Mouse (Mus musculus): ENCODE data around the gene Ier3. TPM values are rescaled to one million over a fixed set of nuclear protein-coding genes. Genes with fewer than 3 reads are reported as not detected.
A peak's percentile ranks its signal among the peaks of the same experiment; 100 is the strongest.
"Not testable (repeated sequence)": the region's sequence is repeated elsewhere in the genome, so short reads cannot be mapped to it uniquely, and the experiment has no call there.

Gene Ier3
- total RNA-seq, 2 experiments from 2014 or later, result 4.6 to 5.4 TPM

GRCm38 (mm10) chr17:35833239-35833751, 11.8 kb downstream of the Ier3 start:
- no peak for DNase-seq
- intact Hi-C loops (cut with DNase I; ENCODE audit: low total_unique reads), result no loop called here

- intact Hi-C loops (cut with DNase I; ENCODE audit: low total_unique reads), result loop anchor here (2.0 kb wide), 1 partner anchor 39 kb away; no protein-coding TSS in a partner anchor
- no peak for DNase-seq
Observed at GRCm38 (mm10) chr17:35833894-35834293, 12.4 kb downstream of the Ier3 start.

DNA sequence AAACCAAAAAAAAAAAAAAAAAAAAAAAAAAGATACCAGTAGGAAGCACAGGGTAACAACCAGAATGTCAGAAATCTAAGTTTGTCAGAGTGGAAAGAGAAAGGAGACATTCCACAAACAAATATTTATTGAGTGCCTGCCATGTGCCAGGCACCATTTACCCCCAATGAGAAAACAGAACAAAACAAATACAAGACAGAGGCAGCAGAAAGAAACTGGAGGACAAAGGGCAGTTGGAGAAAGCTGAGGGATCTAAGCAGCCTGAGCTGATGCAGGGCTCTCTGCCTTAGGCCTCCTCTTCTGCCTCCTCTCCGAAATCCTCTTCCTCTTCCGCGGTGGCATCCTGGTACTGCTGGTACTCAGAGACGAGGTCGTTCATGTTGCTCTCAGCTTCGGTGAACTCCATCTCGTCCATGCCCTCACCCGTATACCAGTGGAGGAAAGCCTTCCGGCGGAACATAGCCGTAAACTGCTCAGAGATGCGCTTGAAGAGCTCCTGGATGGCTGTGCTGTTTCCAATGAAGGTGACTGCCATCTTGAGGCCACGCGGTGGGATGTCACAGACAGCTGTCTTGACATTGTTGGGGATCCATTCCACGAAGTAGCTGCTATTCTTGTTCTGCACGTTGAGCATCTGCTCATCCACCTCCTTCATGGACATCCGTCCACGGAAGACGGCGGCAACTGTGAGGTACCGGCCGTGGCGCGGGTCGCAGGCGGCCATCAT, 13.4 kb downstream of the Ier3 start:
- intact Hi-C loops (cut with DNase I; ENCODE audit: low total_unique reads), result loop anchor here (2.0 kb wide), 1 partner anchor 38 kb away; no protein-coding TSS in a partner anchor
- DNase-seq, result no peak

DNA sequence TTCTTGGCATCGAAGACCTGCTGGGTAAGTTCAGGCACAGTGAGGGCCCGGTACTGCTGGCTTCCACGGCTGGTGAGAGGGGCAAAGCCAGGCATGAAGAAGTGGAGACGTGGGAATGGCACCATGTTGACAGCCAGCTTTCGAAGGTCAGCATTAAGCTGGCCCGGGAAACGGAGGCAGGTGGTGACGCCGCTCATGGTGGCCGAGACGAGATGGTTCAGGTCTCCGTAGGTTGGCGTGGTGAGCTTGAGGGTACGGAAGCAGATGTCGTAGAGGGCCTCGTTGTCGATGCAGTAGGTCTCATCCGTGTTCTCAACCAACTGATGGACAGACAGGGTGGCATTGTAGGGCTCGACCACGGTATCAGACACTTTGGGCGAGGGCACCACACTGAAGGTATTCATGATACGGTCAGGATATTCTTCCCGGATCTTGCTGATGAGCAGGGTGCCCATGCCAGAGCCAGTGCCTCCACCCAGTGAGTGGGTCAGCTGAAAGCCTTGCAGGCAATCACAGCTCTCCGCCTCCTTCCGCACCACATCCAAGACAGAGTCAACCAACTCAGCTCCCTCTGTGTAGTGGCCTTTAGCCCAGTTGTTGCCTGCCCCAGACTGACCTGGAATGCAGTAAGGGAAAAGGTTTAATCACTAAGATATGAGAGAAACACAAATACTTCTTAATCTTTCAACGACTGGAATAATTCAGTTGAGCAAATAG, 14.1 kb downstream of the Ier3 start:
- DNase-seq, result peak; percentile 20
- intact Hi-C loops (cut with DNase I; ENCODE audit: low total_unique reads), result loop anchor here (2.0 kb wide), 1 partner anchor 37 kb away; no protein-coding TSS in a partner anchor

GRCm38 (mm10) chr17:35836178-35836965, 14.9 kb downstream of the Ier3 start:
- intact Hi-C loops (cut with DNase I; ENCODE audit: low total_unique reads), result no loop called here
- DNase-seq, result peak; percentile 78

DNA sequence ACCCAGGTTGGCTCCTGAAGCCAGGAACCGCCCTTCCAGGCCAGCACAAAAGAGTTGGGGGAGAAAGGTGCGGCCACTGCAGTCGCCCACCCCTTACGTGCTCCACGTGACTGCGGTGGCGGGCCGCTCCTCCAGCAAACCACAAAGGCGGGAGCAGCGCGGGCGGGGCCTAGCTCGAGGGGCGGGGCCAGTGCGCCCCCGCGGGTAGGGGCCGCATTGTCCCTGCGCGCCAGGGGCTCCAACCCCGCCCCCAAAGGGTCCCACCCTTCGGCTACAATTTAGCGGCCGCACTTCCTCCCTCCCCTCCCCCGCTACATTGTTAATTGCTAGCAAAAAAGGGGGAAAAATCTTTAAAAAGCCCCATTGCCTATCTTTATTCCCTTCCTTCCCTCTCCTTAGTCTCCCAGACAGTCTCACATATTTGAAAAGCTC, 15.5 kb downstream of the Ier3 start:
- peak; percentile 85 for DNase-seq
- intact Hi-C loops (cut with DNase I; ENCODE audit: low total_unique reads), result no loop called here

GRCm38 (mm10) chr17:35837487-35837886, 16.0 kb downstream of the Ier3 start:
- intact Hi-C loops (cut with DNase I; ENCODE audit: low total_unique reads), result no loop called here
- DNase-seq, result peak; percentile 51

DNA sequence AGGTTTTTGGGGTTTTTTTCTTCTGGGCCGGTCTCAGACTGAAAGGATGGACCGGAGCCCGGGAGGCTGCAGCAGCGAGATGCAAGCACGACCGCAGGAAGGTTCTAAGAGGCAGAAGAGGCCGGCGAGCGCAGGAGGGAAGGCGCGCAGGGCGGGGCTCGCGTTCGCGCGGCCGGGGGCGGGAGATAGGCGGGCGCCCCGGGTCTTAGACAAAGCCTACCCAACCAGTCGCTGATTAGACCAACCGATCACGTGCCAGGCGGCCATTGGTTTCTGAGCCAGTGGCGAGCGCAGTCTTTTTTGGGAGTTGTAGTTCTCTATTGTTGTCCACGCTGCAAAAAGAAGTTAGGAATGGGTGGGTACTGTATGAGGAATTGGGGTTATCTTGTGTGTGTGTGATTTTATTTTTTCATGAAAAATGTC, 16.6 kb downstream of the Ier3 start, which contains the start of gene Tubb5:
TSS of gene Tubb5 (minus strand) at position 185 of the 423 bp plus-strand sequence.
- DNase-seq, result peak; percentile 97
- intact Hi-C loops (cut with DNase I; ENCODE audit: low total_unique reads), result no loop called here

DNA sequence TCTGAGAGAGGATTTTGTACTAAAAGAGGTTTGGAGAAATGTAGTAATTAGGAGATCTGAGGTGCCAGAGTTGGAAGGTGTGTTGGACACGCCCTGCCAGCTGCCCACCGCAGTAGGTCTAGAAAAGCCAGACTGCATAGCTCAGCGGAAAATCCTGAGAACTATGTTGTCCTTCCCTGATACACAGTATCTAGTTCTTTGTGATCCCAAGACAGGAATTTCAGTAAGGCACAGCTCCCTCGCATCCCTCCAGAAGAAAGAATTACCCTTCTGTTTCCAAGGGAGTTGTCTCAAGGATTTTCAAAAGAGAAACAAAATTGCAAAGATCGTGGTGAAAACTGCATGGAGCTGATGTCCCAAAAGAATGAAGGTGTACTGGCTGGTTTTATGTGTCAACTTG, 17.1 kb downstream of the Ier3 start:
- intact Hi-C loops (cut with DNase I; ENCODE audit: low total_unique reads), result no loop called here
- no peak for DNase-seq

DNA sequence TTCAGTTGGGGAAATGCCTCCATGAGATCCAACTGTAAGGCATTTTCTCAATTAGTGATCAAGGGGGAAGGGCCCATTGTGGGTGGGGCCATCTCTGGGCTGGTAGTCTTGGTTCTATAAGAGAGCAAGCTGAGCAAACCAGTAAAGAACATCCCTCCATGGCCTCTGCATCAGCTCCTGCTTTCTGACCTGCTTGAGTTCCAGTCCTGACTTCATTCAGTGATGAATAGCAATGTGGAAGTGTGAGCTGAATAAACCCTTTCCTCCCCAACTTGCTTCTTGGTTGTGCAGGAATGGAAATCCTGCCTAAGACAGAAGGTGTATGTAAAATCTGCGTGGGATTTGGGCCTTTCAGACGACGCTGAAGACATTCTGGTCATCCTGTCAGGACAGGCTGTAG, 17.5 kb downstream of the Ier3 start:
- intact Hi-C loops (cut with DNase I; ENCODE audit: low total_unique reads); DNase-seq: not testable (repeated sequence)

- intact Hi-C loops (cut with DNase I; ENCODE audit: low total_unique reads), result no loop called here
Observed at GRCm38 (mm10) chr17:35840561-35840960, 19.1 kb downstream of the Ier3 start.

GRCm38 (mm10) chr17:35841076-35841950, 19.8 kb downstream of the Ier3 start, which contains the start of gene Mdc1:
Mdc1 (plus strand) TSS chr17:35841515.
- intact Hi-C loops (cut with DNase I; ENCODE audit: low total_unique reads), result no loop called here
- peak; percentile 99 for DNase-seq

More at GRCm38 (mm10) chr17:35840561-35840960, 19.1 kb downstream of the Ier3 start:
- DNase-seq, result no peak

GRCm38 (mm10) chr17:35842006-35842405, 20.5 kb downstream of the Ier3 start:
- DNase-seq, result no peak
- intact Hi-C loops (cut with DNase I; ENCODE audit: low total_unique reads), result no loop called here

GRCm38 (mm10) chr17:35843514-35843913, 22.0 kb downstream of the Ier3 start:
- no peak for DNase-seq
- intact Hi-C loops (cut with DNase I; ENCODE audit: low total_unique reads), result no loop called here

GRCm38 (mm10) chr17:35848112-35848511, 26.6 kb downstream of the Ier3 start:
- intact Hi-C loops (cut with DNase I; ENCODE audit: low total_unique reads), result no loop called here
- no peak for DNase-seq

GRCm38 (mm10) chr17:35850974-35851373, 29.5 kb downstream of the Ier3 start:
- intact Hi-C loops (cut with DNase I; ENCODE audit: low total_unique reads), result no loop called here
- no peak for DNase-seq

GRCm38 (mm10) chr17:35859371-35859770, 37.9 kb downstream of the Ier3 start:
- intact Hi-C loops (cut with DNase I; ENCODE audit: low total_unique reads), result no loop called here
- no peak for DNase-seq

GRCm38 (mm10) chr17:35859835-35860234, 38.4 kb downstream of the Ier3 start:
- intact Hi-C loops (cut with DNase I; ENCODE audit: low total_unique reads), result no loop called here
- no peak for DNase-seq

DNA sequence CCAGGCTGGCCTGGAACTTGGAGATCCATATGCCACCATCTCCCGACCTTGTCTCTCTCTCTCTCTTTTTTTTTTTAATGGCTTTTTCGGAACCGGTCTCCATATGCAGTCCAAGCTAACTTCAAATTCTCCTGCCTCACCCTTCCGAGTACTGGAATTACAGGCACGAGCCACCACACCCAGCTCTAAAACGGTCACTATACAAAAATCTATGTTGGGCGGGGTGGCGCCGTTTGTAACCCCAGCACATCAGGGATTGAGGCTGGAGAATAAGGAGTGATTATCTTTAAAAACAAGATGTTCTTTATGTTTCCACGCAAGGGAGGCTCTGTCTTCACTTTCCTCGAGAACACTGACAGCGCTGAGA, 39.3 kb downstream of the Ier3 start:
- intact Hi-C loops (cut with DNase I; ENCODE audit: low total_unique reads), result no loop called here
- DNase-seq, result no peak

Measured in gastrocnemius, postnatal 14 days (tissue).